ENCODE assay signal across 29 mouse cellular contexts in the genomic region with DNA sequence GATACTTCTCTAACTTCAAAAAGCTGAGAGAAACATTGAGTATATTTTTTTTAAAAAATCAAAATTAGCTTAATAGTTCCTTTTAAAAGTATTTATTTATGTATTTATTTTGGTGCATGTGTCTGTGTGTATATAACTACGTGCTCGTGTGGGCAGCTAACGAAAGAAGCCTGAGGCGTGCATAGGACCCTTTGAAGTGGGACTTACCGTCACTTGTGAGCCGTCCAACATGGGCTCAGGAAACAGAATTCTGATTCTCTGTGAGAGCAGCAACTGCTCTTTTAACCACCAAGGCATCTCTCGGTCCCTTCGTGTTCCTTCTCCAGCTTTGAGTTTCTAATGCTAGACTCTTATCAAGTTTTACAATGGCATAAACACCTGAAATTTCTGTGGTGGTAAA. TPM values are rescaled to one million over a fixed set of nuclear protein-coding genes. Genes with fewer than 3 reads are reported as not detected.
DNase-seq lines count a peak whose midpoint lies in the region; ATAC-seq and TF ChIP-seq lines count a peak whose summit lies in the region.
"Had no signal": no experiment of that assay in that cellular context is flagged by ENCODE, and none has a peak within 500 bp of the region (broad histone marks: within the 10 kb centered on the region; RNA-seq: fewer than 3 reads in every experiment).

No protein-coding gene starts in this region.

- H3K9me3 ChIP-seq in heart, embryonic 11.5 days (replicated peaks; ENCODE audit: control insufficient read depth, low read length) = no peaks in the 10 kb centered on the region
- no peaks in the 10 kb centered on the region for H3K9me3 ChIP-seq in liver, embryonic 11.5 days (ENCODE audit: control insufficient read depth, low read length)
- H3K9me3 ChIP-seq in liver, embryonic 14.5 days (ENCODE audit: control insufficient read depth, low read length) = no peaks in the 10 kb centered on the region
- H3K9me3 ChIP-seq: embryonic facial prominence, embryonic 13.5 days; forebrain, embryonic 12.5 days; hindbrain, embryonic 13.5 days; midbrain, embryonic 10.5 days; midbrain, embryonic 15.5 days; neural tube, embryonic 15.5 days had no signal

- no peak overlapping the region for H3K27ac ChIP-seq in heart, embryonic 11.5 days (ENCODE audit: low read depth, low read length)
- no peak overlapping the region for H3K27ac ChIP-seq in liver, embryonic 11.5 days (ENCODE audit: low read depth, low read length)
- peak overlapping the region; percentile 74 for H3K27ac ChIP-seq in liver, embryonic 14.5 days
- H3K27ac ChIP-seq: embryonic facial prominence, embryonic 13.5 days; forebrain, embryonic 12.5 days; hindbrain, embryonic 13.5 days; macrophage; midbrain, embryonic 10.5 days; midbrain, embryonic 15.5 days; neural tube, embryonic 15.5 days had no signal

- no peak overlapping the region for H3K9ac ChIP-seq in heart, embryonic 11.5 days (ENCODE audit: low read depth, low read length)
- H3K9ac ChIP-seq in liver, embryonic 11.5 days (ENCODE audit: low read depth, low read length) = peak overlapping the region; percentile 40; the same call in 1 of the 2 replicates
- peak overlapping the region; percentile 96 for H3K9ac ChIP-seq in liver, embryonic 14.5 days (replicated peaks)
- H3K9ac ChIP-seq: embryonic facial prominence, embryonic 13.5 days; forebrain, embryonic 12.5 days; forebrain, postnatal 0 days; hindbrain, embryonic 13.5 days; midbrain, embryonic 15.5 days; neural tube, embryonic 15.5 days had no signal

- no peaks in the 10 kb centered on the region for H3K27me3 ChIP-seq in heart, embryonic 11.5 days (ENCODE audit: control insufficient read depth, insufficient read depth, low read length)
- peaks cover 2% of the 10 kb centered on the region; the same call in 1 of the 2 replicates for H3K27me3 ChIP-seq in liver, embryonic 11.5 days (replicated peaks; ENCODE audit: control insufficient read depth, insufficient read depth, low read length)
- H3K27me3 ChIP-seq in liver, embryonic 14.5 days (ENCODE audit: control insufficient read depth, insufficient read depth, low read length) = no peaks in the 10 kb centered on the region

- peak overlapping the region; percentile 73; the same call in 1 of the 2 replicates for H3K4me3 ChIP-seq in heart, embryonic 11.5 days (ENCODE audit: low read depth, low read length)
- H3K4me3 ChIP-seq in liver, embryonic 11.5 days (ENCODE audit: low read depth, low read length) = peak overlapping the region; percentile 86
- peak overlapping the region; percentile 79 to 85 for H3K4me3 ChIP-seq in liver, embryonic 14.5 days (ENCODE audit: insufficient read depth in 1 of 2, low read depth in 2 of 2, low read length in 2 of 2)
- H3K4me3 ChIP-seq: embryonic facial prominence, embryonic 13.5 days; forebrain, embryonic 12.5 days; hindbrain, embryonic 13.5 days; midbrain, embryonic 10.5 days; midbrain, embryonic 15.5 days; neural tube, embryonic 15.5 days had no signal

- peak overlapping the region; percentile 84; the same call in 1 of the 2 replicates for H3K4me2 ChIP-seq in heart, embryonic 11.5 days
- peak overlapping the region; percentile 69 for H3K4me2 ChIP-seq in liver, embryonic 11.5 days
- peak overlapping the region; percentile 77 for H3K4me2 ChIP-seq in liver, embryonic 14.5 days (ENCODE audit: low read depth)
- H3K4me2 ChIP-seq: forebrain, embryonic 12.5 days; hindbrain, embryonic 13.5 days; midbrain, embryonic 15.5 days; neural tube, embryonic 15.5 days had no signal

- ATAC-seq in heart, embryonic 11.5 days (replicated peaks; ENCODE audit: insufficient number of reproducible peaks, low FRiP score, low TSS enrichment) = no peak
- ATAC-seq in liver, embryonic 11.5 days (replicated peaks; ENCODE audit: low FRiP score) = no peak
- ATAC-seq in liver, embryonic 14.5 days (ENCODE audit: insufficient read depth) = no peak
- ATAC-seq: forebrain, postnatal 0 days; intestine, embryonic 16.5 days; midbrain, embryonic 15.5 days had no signal

- H3K4me1 ChIP-seq in heart, embryonic 11.5 days (ENCODE audit: control insufficient read depth, insufficient read depth, low read length) = peaks cover 17% of the 10 kb centered on the region; the same call in 1 of the 2 replicates
- peaks cover 43% of the 10 kb centered on the region for H3K4me1 ChIP-seq in liver, embryonic 11.5 days (replicated peaks; ENCODE audit: control insufficient read depth, insufficient read depth, low read length)
- peaks cover 47 to 49% of the 10 kb centered on the region in 2 experiments for H3K4me1 ChIP-seq in liver, embryonic 14.5 days (replicated peaks; ENCODE audit: control insufficient read depth in 2 of 2, insufficient read depth in 2 of 2, low read length in 1 of 2)

- no peaks in the 10 kb centered on the region for H3K36me3 ChIP-seq in heart, embryonic 11.5 days (ENCODE audit: control insufficient read depth, insufficient read depth, low read length)
- H3K36me3 ChIP-seq in liver, embryonic 11.5 days (ENCODE audit: control insufficient read depth, insufficient read depth, low read length) = no peaks in the 10 kb centered on the region
- peaks cover 42% of the 10 kb centered on the region for H3K36me3 ChIP-seq in liver, embryonic 14.5 days (replicated peaks; ENCODE audit: control insufficient read depth, insufficient read depth, low read depth)
- H3K36me3 ChIP-seq: embryonic facial prominence, embryonic 13.5 days; forebrain, embryonic 12.5 days; hindbrain, embryonic 13.5 days; midbrain, embryonic 10.5 days; midbrain, embryonic 15.5 days; neural tube, embryonic 15.5 days had no signal

- no peak for DNase-seq in heart, postnatal 10 days
- no peak for DNase-seq in liver, embryonic 11.5 days (ENCODE audit: low spot score)
- no peak for DNase-seq in liver
- no peak for DNase-seq in liver, embryonic 14.5 days (ENCODE audit: low read depth in 3 of 3, low spot score in 3 of 3)
- no peak for DNase-seq in right cerebral cortex, postnatal 4 days
- DNase-seq in thymus, postnatal 10 days (ENCODE audit: low spot score in 2 of 2) = no peak
- DNase-seq: adrenal gland, postnatal 14 days; cerebellum, adult 18-20 months; cerebellum, postnatal 10 days; forebrain, postnatal 0 days; heart, postnatal 4 days; kidney, adult 9 months; kidney, postnatal 10 days; layer of hippocampus, postnatal 36 days; lung, adult 18-20 months; lung, postnatal 10 days; retina, postnatal 1 day; right cerebral cortex, postnatal 25 days; spleen, adult 18-20 months; thymus, postnatal 36 days had no signal

- 80% methylated on average over 8 of the region's 8 CpGs for WGBS in heart, embryonic 11.5 days (ENCODE audit: insufficient replicate concordance)
- WGBS in liver, embryonic 11.5 days = 83% methylated on average over 8 of the region's 8 CpGs
- WGBS in liver, embryonic 14.5 days (ENCODE audit: insufficient replicate concordance) = 70% methylated on average over 8 of the region's 8 CpGs

- no peak for TF ChIP-seq EP300 in liver, embryonic 14.5 days (IDR thresholded peaks at IDR 0.05; ENCODE audit: low read depth)

- TF ChIP-seq CTCF in liver, embryonic 14.5 days (IDR thresholded peaks at IDR 0.05; ENCODE audit: low read depth) = no peak

- intact Hi-C loops in heart, postnatal 10 days (cut with DNase I) = no loop called here

RNA-seq across cellular contexts. Expression of a gene that starts 18.9 kb away (rescaled TPM):
- polyA plus RNA-seq in heart, embryonic 11.5 days (2014; fragmentation: Nextera tagmentation; extraction: Ambion mirVana) = 11.2 and 12.8 TPM in 2 replicates
- 10 to 100 TPM; 11.4 to 13.6 TPM for total RNA-seq in heart, postnatal 10 days (2021)
- polyA plus RNA-seq in liver, embryonic 11.5 days (2014; fragmentation: Nextera tagmentation; extraction: Ambion mirVana) = 26.0 and 28.8 TPM in 2 replicates
- 11.9 and 14.6 TPM in 2 replicates for polyA plus RNA-seq in liver, embryonic 14.5 days (2012; rRNA removed)
- polyA plus RNA-seq in liver, embryonic 14.5 days (2014; fragmentation: Nextera tagmentation; extraction: Ambion mirVana) = 25.1 and 26.0 TPM in 2 replicates

RNA-seq across cellular contexts. Expression of a gene that starts 40.1 kb away (rescaled TPM):
- 60.4 and 61.3 TPM in 2 replicates for polyA plus RNA-seq in heart, embryonic 11.5 days (2014; fragmentation: Nextera tagmentation; extraction: Ambion mirVana)
- total RNA-seq in heart, postnatal 10 days (2021) = 10 to 100 TPM; 54.2 to 55.8 TPM
- 86.0 and 88.3 TPM in 2 replicates for polyA plus RNA-seq in liver, embryonic 11.5 days (2014; fragmentation: Nextera tagmentation; extraction: Ambion mirVana)
- 19.8 and 26.2 TPM in 2 replicates for polyA plus RNA-seq in liver, embryonic 14.5 days (2012; rRNA removed)
- polyA plus RNA-seq in liver, embryonic 14.5 days (2014; fragmentation: Nextera tagmentation; extraction: Ambion mirVana) = 47.4 and 53.3 TPM in 2 replicates
